Mouse (Mus musculus): ENCODE measurements at regions not wholly inside any gene's neighbourhood (a gene's known extent, or its start where the extent isn't known, plus 50 kb on each side); places are given as distances from the start of the nearest gene placed in this dataset.

DNA sequence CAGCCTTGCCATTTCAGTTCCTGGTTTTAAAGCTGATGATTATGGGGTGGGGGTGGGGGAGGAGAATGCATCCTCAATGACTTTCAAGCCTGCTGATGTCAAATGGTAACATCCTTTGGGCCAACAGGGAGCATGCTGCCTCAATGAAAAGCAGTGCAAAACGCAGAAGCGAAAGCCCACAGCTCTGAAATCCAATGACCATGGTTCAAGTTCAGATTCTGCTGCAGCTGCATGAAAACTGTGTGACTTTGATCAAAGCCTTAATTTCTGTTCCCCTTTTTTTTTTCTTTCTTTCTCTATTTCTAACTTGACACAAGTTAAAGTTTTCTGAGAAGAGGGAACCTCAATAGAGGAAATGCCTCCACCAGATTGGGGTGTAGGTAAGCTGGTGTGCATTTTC is 350.4 kb downstream of the Mllt3 start:
- Histone ChIP-seq H3K4me3 (ENCODE audit: low read length) (no peak overlapping the region), H3K9me3 (ENCODE audit: control insufficient read depth, low read length) (no peaks in the 10 kb centered on the region), H3K36me3 (ENCODE audit: control insufficient read depth, insufficient read depth, low read length) (no peaks in the 10 kb centered on the region), H3K27ac (ENCODE audit: low read depth, low read length) (no peak overlapping the region), H3K9ac (ENCODE audit: low read depth, low read length) (no peak overlapping the region), H3K4me1 (ENCODE audit: control insufficient read depth, insufficient read depth, low read length) (no peaks in the 10 kb centered on the region), H3K27me3 (ENCODE audit: control insufficient read depth, insufficient read depth, low read length) (no peaks in the 10 kb centered on the region), H3K4me2 (replicated peaks; ENCODE audit: low read depth, low read length) (no peak overlapping the region)
- ATAC-seq (ENCODE audit: low FRiP score, low TSS enrichment): no peak
- 90% methylated on average over 2 of the region's 2 CpGs for WGBS

- 81% methylated on average over 3 of the region's 3 CpGs for WGBS
- Histone ChIP-seq H3K4me1 (ENCODE audit: control insufficient read depth, insufficient read depth, low read length) (no peaks in the 10 kb centered on the region), H3K27ac (ENCODE audit: low read depth, low read length) (no peak overlapping the region), H3K4me2 (replicated peaks; ENCODE audit: low read depth, low read length) (no peak overlapping the region), H3K36me3 (ENCODE audit: control insufficient read depth, insufficient read depth, low read length) (no peaks in the 10 kb centered on the region), H3K9me3 (ENCODE audit: control insufficient read depth, low read length) (no peaks in the 10 kb centered on the region), H3K9ac (ENCODE audit: low read depth, low read length) (no peak overlapping the region), H3K27me3 (ENCODE audit: control insufficient read depth, insufficient read depth, low read length) (no peaks in the 10 kb centered on the region), H3K4me3 (ENCODE audit: low read length) (no peak overlapping the region)
- no peak for ATAC-seq (ENCODE audit: low FRiP score, low TSS enrichment)
These were observed 362.1 kb downstream of the Mllt3 start for GRCm38 (mm10) chr4:87671101-87671500.

DNA sequence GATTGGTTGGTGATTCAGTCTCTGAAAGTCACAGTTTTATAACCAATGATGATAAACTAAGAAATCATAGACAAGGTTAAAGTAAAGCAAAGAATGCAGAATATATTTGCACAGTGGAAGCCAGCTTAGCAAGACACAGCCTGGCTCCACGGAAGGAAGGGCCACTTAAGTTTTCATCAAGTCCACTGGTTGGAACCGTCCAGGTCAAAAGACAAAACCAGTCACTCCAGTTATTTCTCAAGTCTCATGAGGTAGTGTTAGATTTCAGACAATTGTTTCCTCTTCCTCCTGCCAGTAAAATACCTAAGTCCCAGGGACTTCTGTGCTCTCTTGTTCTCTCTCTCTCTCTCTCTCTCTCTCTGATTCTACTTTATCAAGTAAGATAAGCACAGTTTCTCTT is 363.0 kb downstream of the Mllt3 start:
- Histone ChIP-seq H3K27me3 (ENCODE audit: control insufficient read depth, insufficient read depth, low read length) (no peaks in the 10 kb centered on the region), H3K4me2 (replicated peaks; ENCODE audit: low read depth, low read length) (no peak overlapping the region), H3K4me3 (ENCODE audit: low read length) (no peak overlapping the region), H3K4me1 (ENCODE audit: control insufficient read depth, insufficient read depth, low read length) (no peaks in the 10 kb centered on the region), H3K9me3 (ENCODE audit: control insufficient read depth, low read length) (no peaks in the 10 kb centered on the region), H3K9ac (ENCODE audit: low read depth, low read length) (no peak overlapping the region), H3K27ac (ENCODE audit: low read depth, low read length) (no peak overlapping the region), H3K36me3 (ENCODE audit: control insufficient read depth, insufficient read depth, low read length) (no peaks in the 10 kb centered on the region)
- 54% methylated on average over 2 of the region's 2 CpGs for WGBS
- no peak for ATAC-seq (ENCODE audit: low FRiP score, low TSS enrichment)

DNA sequence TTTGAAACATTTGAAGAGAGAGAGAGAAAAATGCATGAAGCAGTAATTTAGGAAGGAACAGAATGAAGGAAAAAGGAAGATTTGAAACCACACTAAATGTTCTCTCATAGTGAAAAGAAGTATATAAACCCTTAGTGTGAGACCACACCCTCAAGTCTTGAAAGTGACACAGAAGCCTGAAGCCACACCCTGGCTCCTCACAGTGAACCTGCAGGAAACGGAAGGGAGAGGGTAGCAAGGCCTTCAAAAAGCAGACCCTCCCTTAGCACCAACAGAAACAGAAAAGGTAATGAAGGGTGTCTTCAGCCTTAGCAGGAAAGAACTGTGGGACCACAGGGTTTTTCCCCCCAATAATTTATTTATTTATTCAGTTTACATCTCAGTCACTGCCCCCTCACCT is 363.7 kb downstream of the Mllt3 start:
- Histone ChIP-seq H3K4me2 (replicated peaks; ENCODE audit: low read depth, low read length) (no peak overlapping the region), H3K4me3 (ENCODE audit: low read length) (no peak overlapping the region), H3K9me3 (ENCODE audit: control insufficient read depth, low read length) (no peaks in the 10 kb centered on the region), H3K9ac (ENCODE audit: low read depth, low read length) (no peak overlapping the region), H3K27me3 (ENCODE audit: control insufficient read depth, insufficient read depth, low read length) (no peaks in the 10 kb centered on the region), H3K27ac (ENCODE audit: low read depth, low read length) (no peak overlapping the region), H3K4me1 (ENCODE audit: control insufficient read depth, insufficient read depth, low read length) (no peaks in the 10 kb centered on the region), H3K36me3 (ENCODE audit: control insufficient read depth, insufficient read depth, low read length) (no peaks in the 10 kb centered on the region)
- WGBS: 72% methylated on average over 1 of the region's 1 CpGs
- no peak for ATAC-seq (ENCODE audit: low FRiP score, low TSS enrichment)

DNA sequence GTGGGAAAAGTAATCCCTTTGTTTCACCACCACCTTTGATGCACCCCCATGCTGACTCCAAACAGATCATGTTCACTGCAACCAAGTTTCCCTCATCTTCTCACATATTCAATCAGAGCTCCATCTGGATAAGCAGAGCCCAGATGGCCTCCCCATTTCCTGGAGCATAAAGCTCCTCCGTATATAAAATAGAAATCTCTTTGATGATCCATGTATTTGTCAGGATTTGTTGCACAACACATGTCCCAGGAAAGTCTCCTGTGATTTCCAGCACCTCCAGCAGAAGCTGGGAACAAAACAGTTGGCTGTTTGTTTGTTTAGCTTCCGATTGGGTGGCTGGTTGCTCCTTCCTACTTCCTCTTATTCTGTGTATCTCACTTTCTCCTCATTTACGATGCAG is 364.9 kb downstream of the Mllt3 start:
- Histone ChIP-seq H3K36me3 (ENCODE audit: control insufficient read depth, insufficient read depth, low read length) (no peaks in the 10 kb centered on the region), H3K9ac (ENCODE audit: low read depth, low read length) (no peak overlapping the region), H3K4me3 (ENCODE audit: low read length) (no peak overlapping the region), H3K27me3 (ENCODE audit: control insufficient read depth, insufficient read depth, low read length) (no peaks in the 10 kb centered on the region), H3K9me3 (ENCODE audit: control insufficient read depth, low read length) (no peaks in the 10 kb centered on the region), H3K27ac (ENCODE audit: low read depth, low read length) (no peak overlapping the region), H3K4me2 (replicated peaks; ENCODE audit: low read depth, low read length) (no peak overlapping the region), H3K4me1 (ENCODE audit: control insufficient read depth, insufficient read depth, low read length) (no peaks in the 10 kb centered on the region)
- 26% methylated on average over 3 of the region's 3 CpGs for whole genome bisulfite sequencing
- ATAC-seq (ENCODE audit: low FRiP score, low TSS enrichment): no peak

- no peaks in the 10 kb centered on the region for H3K9me3 ChIP-seq (ENCODE audit: control insufficient read depth, low read length)
- no peak overlapping the region for H3K4me3 ChIP-seq (ENCODE audit: low read length)
- H3K36me3 ChIP-seq (ENCODE audit: control insufficient read depth, insufficient read depth, low read length): no peaks in the 10 kb centered on the region
- no peak overlapping the region for H3K27ac ChIP-seq (ENCODE audit: low read depth, low read length)
- no peak for ATAC-seq (ENCODE audit: low FRiP score, low TSS enrichment)
- H3K4me2 ChIP-seq (replicated peaks; ENCODE audit: low read depth, low read length): no peak overlapping the region
- WGBS: 62% methylated on average over 5 of the region's 5 CpGs
- H3K9ac ChIP-seq (ENCODE audit: low read depth, low read length): no peak overlapping the region
- H3K27me3 ChIP-seq (ENCODE audit: control insufficient read depth, insufficient read depth, low read length): no peaks in the 10 kb centered on the region
- no peaks in the 10 kb centered on the region for H3K4me1 ChIP-seq (ENCODE audit: control insufficient read depth, insufficient read depth, low read length)
These were observed 365.5 kb downstream of the Mllt3 start for GRCm38 (mm10) chr4:87667556-87668154.

- H3K27ac ChIP-seq (ENCODE audit: low read depth, low read length): no peak overlapping the region
- H3K36me3 ChIP-seq (ENCODE audit: control insufficient read depth, insufficient read depth, low read length): no peaks in the 10 kb centered on the region
- no peak overlapping the region for H3K4me2 ChIP-seq (replicated peaks; ENCODE audit: low read depth, low read length)
- H3K4me3 ChIP-seq (ENCODE audit: low read length): no peak overlapping the region
- no peaks in the 10 kb centered on the region for H3K27me3 ChIP-seq (ENCODE audit: control insufficient read depth, insufficient read depth, low read length)
- no peaks in the 10 kb centered on the region for H3K4me1 ChIP-seq (ENCODE audit: control insufficient read depth, insufficient read depth, low read length)
- 75% methylated on average over 6 of the region's 6 CpGs for WGBS
- no peak for ATAC-seq (ENCODE audit: low FRiP score, low TSS enrichment)
- H3K9me3 ChIP-seq (ENCODE audit: control insufficient read depth, low read length): no peaks in the 10 kb centered on the region
- H3K9ac ChIP-seq (ENCODE audit: low read depth, low read length): no peak overlapping the region
These were observed 368.0 kb downstream of the Mllt3 start for GRCm38 (mm10) chr4:87665149-87665548.

DNA sequence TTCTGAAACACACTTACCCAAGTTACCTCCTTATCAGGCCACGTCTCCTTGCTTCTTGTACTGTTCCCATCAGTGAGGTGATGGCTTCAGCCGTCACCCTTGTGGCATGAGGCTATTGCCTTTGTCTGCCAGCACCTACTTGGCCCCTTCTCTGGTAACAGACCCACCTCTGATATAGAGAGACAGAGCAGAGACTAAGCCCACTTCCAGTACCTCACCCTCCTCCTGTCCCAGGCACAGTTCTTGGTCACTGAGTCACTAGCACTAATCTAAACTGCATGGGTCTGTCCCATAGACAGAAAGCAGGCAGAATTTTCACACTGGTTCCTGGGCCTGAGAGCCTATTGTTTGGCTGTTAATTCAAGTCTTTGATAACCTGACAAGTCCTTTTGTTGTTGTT is 370.3 kb downstream of the Mllt3 start:
- WGBS: 87% methylated on average over 2 of the region's 2 CpGs
- ATAC-seq (ENCODE audit: low FRiP score, low TSS enrichment): no peak
- no peak overlapping the region for H3K27ac ChIP-seq (ENCODE audit: low read depth, low read length)

GRCm38 (mm10) chr4:87658316-87658715 is 374.8 kb downstream of the Mllt3 start:
- WGBS: 26% methylated on average over 4 of the region's 4 CpGs
- no peak overlapping the region for H3K4me3 ChIP-seq (ENCODE audit: low read length)
- H3K27me3 ChIP-seq (ENCODE audit: control insufficient read depth, insufficient read depth, low read length): 0 out of 2 replicates have a peak, but pooled peaks cover 3% of the 10 kb centered on the region
- H3K4me1 ChIP-seq (ENCODE audit: control insufficient read depth, insufficient read depth, low read length): peaks cover 16% of the 10 kb centered on the region
- ATAC-seq (ENCODE audit: low FRiP score, low TSS enrichment): 0 out of 2 replicates have a peak, but pooled peaks have one; percentile 7
- no peak overlapping the region for H3K9ac ChIP-seq (ENCODE audit: low read depth, low read length)
- no peak overlapping the region for H3K4me2 ChIP-seq (replicated peaks; ENCODE audit: low read depth, low read length)
- no peaks in the 10 kb centered on the region for H3K36me3 ChIP-seq (ENCODE audit: control insufficient read depth, insufficient read depth, low read length)
- H3K27ac ChIP-seq (ENCODE audit: low read depth, low read length): no peak overlapping the region
- H3K9me3 ChIP-seq (ENCODE audit: control insufficient read depth, low read length): no peaks in the 10 kb centered on the region

More for the DNA sequence above, 370.3 kb downstream of the Mllt3 start:
- Histone ChIP-seq H3K4me3 (ENCODE audit: low read length) (no peak overlapping the region), H3K4me2 (replicated peaks; ENCODE audit: low read depth, low read length) (no peak overlapping the region), H3K9ac (ENCODE audit: low read depth, low read length) (no peak overlapping the region), H3K9me3 (ENCODE audit: control insufficient read depth, low read length) (no peaks in the 10 kb centered on the region), H3K27me3 (ENCODE audit: control insufficient read depth, insufficient read depth, low read length) (no peaks in the 10 kb centered on the region), H3K4me1 (ENCODE audit: control insufficient read depth, insufficient read depth, low read length) (peaks cover 12% of the 10 kb centered on the region), H3K36me3 (ENCODE audit: control insufficient read depth, insufficient read depth, low read length) (no peaks in the 10 kb centered on the region)
